Comparison of ENCODE assay signal across 8 mouse cellular contexts in the genomic region with DNA sequence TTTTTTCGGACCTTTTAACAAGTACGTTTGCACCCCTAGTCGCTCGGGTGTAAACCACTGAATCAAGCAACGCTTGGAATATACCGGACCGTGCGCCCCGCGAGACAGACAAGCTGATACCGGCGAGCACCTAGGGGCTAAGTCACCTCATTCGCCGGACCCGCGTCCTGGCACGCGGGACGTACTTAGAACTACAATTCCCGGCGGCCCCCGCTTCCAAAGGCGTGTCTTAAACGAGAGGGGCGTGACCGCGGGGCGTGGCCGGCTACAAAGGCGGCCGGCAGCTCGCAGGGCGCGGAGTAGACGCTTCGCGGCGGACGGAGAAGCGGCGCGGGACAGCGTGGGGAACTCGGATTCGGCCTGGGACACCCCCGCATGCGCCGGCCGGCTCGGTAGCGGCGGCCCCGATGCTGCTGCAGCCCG. TPM values are rescaled to one million over a fixed set of nuclear protein-coding genes. Genes with fewer than 3 reads are reported as not detected.
A peak's percentile ranks its signal among the peaks of the same experiment; 100 is the strongest.
DNase-seq lines count a peak whose midpoint lies in the region; ATAC-seq and TF ChIP-seq lines count a peak whose summit lies in the region.

No protein-coding gene starts in this region.

- TF ChIP-seq CTCF in cortical plate, adult 2 months (IDR thresholded peaks at IDR 0.05; ENCODE audit: extremely low read depth, insufficient read depth, low read length) = no peak

- TF ChIP-seq POLR2A in cortical plate, adult 2 months (IDR thresholded peaks at IDR 0.05; ENCODE audit: extremely low read depth, insufficient read depth, low read length) = peak; percentile 71

- peak; percentile 56 for ATAC-seq in megakaryocyte, adult 5-6 weeks (ENCODE audit: poor library complexity, severe bottlenecking)

- DNase-seq in adipocyte (ENCODE audit: low spot score) = peak; percentile 86
- peak; percentile 91 to 93 for DNase-seq in gastrocnemius, adult 8-10 months (ENCODE audit: low spot score in 2 of 2)
- peak; percentile 56 for DNase-seq in hindlimb bud, embryonic 11.5 days (ENCODE audit: extremely low spot score, low read depth, low spot score)
- peak; percentile 83 to 89 for DNase-seq in left cerebral cortex, adult 8-10 months (ENCODE audit: low spot score in 2 of 2)
- DNase-seq in right cerebral cortex, adult 18-20 months = peak; percentile 92
- DNase-seq in urinary bladder, adult 2 months (ENCODE audit: low spot score) = peak; percentile 88

- no peak overlapping the region for H3K27ac ChIP-seq in cortical plate, adult 2 months (ENCODE audit: insufficient read depth, low read length)

- peak overlapping the region; percentile 69 for H3K4me3 ChIP-seq in cortical plate, adult 2 months (ENCODE audit: insufficient read depth, low read length)

- no peaks in the 10 kb centered on the region for H3K4me1 ChIP-seq in cortical plate, adult 2 months (ENCODE audit: control insufficient read depth, insufficient read depth, low read length)

RNA-seq across cellular contexts. Expression of a gene that starts 1.3 kb away (rescaled TPM):
- polyA plus RNA-seq in cortical plate, adult 2 months (2012; rRNA removed) = 5.2 and 5.9 TPM in 2 replicates
- total RNA-seq in gastrocnemius, adult 8-10 months (2022) = 100 to 1,000 TPM; 180 to 208 (median 192) TPM
- 1 to 10 TPM; 2.9 to 5.2 (median 3.6) TPM for total RNA-seq in left cerebral cortex, adult 8-10 months (2022)
- total RNA-seq in megakaryocyte, adult 5-6 weeks (2015) = 124 and 143 TPM in 2 replicates
- 43.2 and 59.0 TPM in 2 replicates for total RNA-seq in megakaryocyte, adult 5-6 weeks (2017)
- polyA plus RNA-seq in urinary bladder, adult 2 months (2012; rRNA removed) = 72.9 and 109 TPM in 2 replicates

RNA-seq across cellular contexts. Expression of a gene that starts 21.7 kb away (rescaled TPM):
- 68.4 and 79.6 TPM in 2 replicates for polyA plus RNA-seq in cortical plate, adult 2 months (2012; rRNA removed)
- total RNA-seq in gastrocnemius, adult 8-10 months (2022) = 10 to 100 TPM in 3 of 4 experiments, 1 to 10 TPM in 1; 8.5 to 11.1 (median 11.0) TPM
- 10 to 100 TPM; 56.9 to 63.1 (median 62.1) TPM for total RNA-seq in left cerebral cortex, adult 8-10 months (2022)
- 53.2 and 72.9 TPM in 2 replicates for total RNA-seq in megakaryocyte, adult 5-6 weeks (2015)
- 42.4 and 54.3 TPM in 2 replicates for total RNA-seq in megakaryocyte, adult 5-6 weeks (2017)
- polyA plus RNA-seq in urinary bladder, adult 2 months (2012; rRNA removed) = 51.7 and 64.4 TPM in 2 replicates

RNA-seq across cellular contexts. Expression of a gene that starts 44.1 kb away (rescaled TPM):
- polyA plus RNA-seq in cortical plate, adult 2 months (2012; rRNA removed) = 0.36 and 0.67 TPM in 2 replicates
- total RNA-seq in gastrocnemius, adult 8-10 months (2022) = not detected
- under 1 TPM; 0.32 to 0.59 (median 0.41) TPM for total RNA-seq in left cerebral cortex, adult 8-10 months (2022)
- 0.64 and 1.0 TPM in 2 replicates for total RNA-seq in megakaryocyte, adult 5-6 weeks (2015)
- 0.04 TPM in 1 of 2 replicates, not detected in the other for total RNA-seq in megakaryocyte, adult 5-6 weeks (2017)
- polyA plus RNA-seq in urinary bladder, adult 2 months (2012; rRNA removed) = 0.31 and 0.61 TPM in 2 replicates

Comparison
In these comparisons a context has a peak if more than half of its experiments do, and no peak if none do; other contexts are left out.
1. RNA of a gene that starts 1.3 kb away (total RNA-seq): 180 to 208 TPM in gastrocnemius, adult 8-10 months and 43.2 to 143 TPM in megakaryocyte, adult 5-6 weeks; 2.9 to 5.2 TPM in left cerebral cortex, adult 8-10 months; every median in the first group is over 4 times any median in the second.
2. Peak in every context shown above with its lines, with median percentiles within 50 percentile points of each other: DNase-seq.